Mouse (Mus musculus) testis, postnatal 10 days (tissue): ENCODE measurements around the gene Mettl13.

Experiments used
- DNase-seq: peaks from one replicate; pipeline ENCODE4 v3.0.0; 2021; ENCODE audit warnings: low spot score

The Mettl13 gene

GRCm38 (mm10) chr1:162548016-162548916 is at the start of gene Mettl13:
TSS of gene Mettl13 (minus strand) at chr1:162548551.
- peak; percentile 87 for DNase-seq

GRCm38 (mm10) chr1:162597379-162598102 is 49.2 kb upstream of the Mettl13 start:
- DNase-seq = no peak

- DNase-seq = no peak
These were observed 42.2 kb upstream of the Mettl13 start for GRCm38 (mm10) chr1:162590415-162590997.

- no peak for DNase-seq
These were observed 41.1 kb upstream of the Mettl13 start for GRCm38 (mm10) chr1:162589443-162589842.

GRCm38 (mm10) chr1:162588606-162589005 is 40.3 kb upstream of the Mettl13 start:
- DNase-seq = no peak

- DNase-seq = no peak
These were observed 37.9 kb upstream of the Mettl13 start for GRCm38 (mm10) chr1:162586282-162586681.

GRCm38 (mm10) chr1:162582884-162583283 is 34.5 kb upstream of the Mettl13 start:
- DNase-seq = no peak

GRCm38 (mm10) chr1:162575098-162575497 is 26.7 kb upstream of the Mettl13 start:
- DNase-seq = no peak

- DNase-seq = no peak
These were observed 22.7 kb upstream of the Mettl13 start for GRCm38 (mm10) chr1:162570931-162571601.

- peak; percentile 96 for DNase-seq
These were observed 22.0 kb upstream of the Mettl13 start, which contains the start of gene Vamp4 for GRCm38 (mm10) chr1:162570260-162570748. TSS of gene Vamp4 (plus strand) at chr1:162570515.

- DNase-seq = no peak
These were observed 19.0 kb upstream of the Mettl13 start for GRCm38 (mm10) chr1:162567351-162567750.

GRCm38 (mm10) chr1:162564992-162565391 is 16.6 kb upstream of the Mettl13 start:
- DNase-seq = no peak

GRCm38 (mm10) chr1:162563236-162563635 is 14.9 kb upstream of the Mettl13 start:
- no peak for DNase-seq

- no peak for DNase-seq
These were observed 5.8 kb upstream of the Mettl13 start for GRCm38 (mm10) chr1:162554193-162554592.

- no peak for DNase-seq
These were observed 4.6 kb upstream of the Mettl13 start for GRCm38 (mm10) chr1:162552956-162553355.

- DNase-seq = no peak
These were observed 1.4 kb upstream of the Mettl13 start for GRCm38 (mm10) chr1:162549615-162550283.

- DNase-seq = no peak
These were observed 714 bp upstream of the Mettl13 start for GRCm38 (mm10) chr1:162548917-162549613.

GRCm38 (mm10) chr1:162547607-162548006 is 744 bp downstream of the Mettl13 start:
- no peak for DNase-seq

GRCm38 (mm10) chr1:162543231-162543630 is 5.1 kb downstream of the Mettl13 start:
- DNase-seq = no peak

GRCm38 (mm10) chr1:162533766-162534560 is 14.4 kb downstream of the Mettl13 start:
- no peak for DNase-seq
